Mouse (Mus musculus): ENCODE data around the gene Fam189a2. TPM values are rescaled to one million over a fixed set of nuclear protein-coding genes. Genes with fewer than 3 reads are reported as not detected.

The Fam189a2 gene
- polyA plus RNA-seq, 1 experiment from 2014 or later: 0.08 TPM

DNA sequence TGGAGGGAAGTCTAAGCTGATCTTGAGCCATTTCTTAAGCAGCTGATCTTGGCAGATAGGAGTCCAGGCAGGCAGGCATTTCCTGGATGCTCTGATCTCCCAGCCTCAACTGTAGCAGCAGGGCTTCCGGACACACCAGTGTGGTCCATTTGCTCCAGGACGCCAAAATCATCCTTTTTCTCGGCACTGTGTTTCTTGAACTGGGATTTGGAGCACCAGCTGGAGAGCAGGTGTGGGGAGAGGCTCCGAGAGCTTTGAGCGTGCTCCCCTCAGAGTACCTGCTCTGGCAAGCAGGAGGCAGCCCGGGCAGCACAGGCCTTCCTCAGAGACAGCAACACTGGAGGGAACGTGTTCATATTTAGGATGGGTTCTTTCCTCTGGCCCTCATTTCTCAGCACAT is 87.9 kb downstream of the Fam189a2 start:
- Histone ChIP-seq H3K9ac (ENCODE audit: low read depth, low read length) (no peak overlapping the region), H3K4me2 (ENCODE audit: low read depth, low read length) (no peak overlapping the region), H3K9me3 (replicated peaks; ENCODE audit: control insufficient read depth, low read length) (no peaks in the 10 kb centered on the region), H3K27me3 (ENCODE audit: control insufficient read depth, insufficient read depth, low read depth, low read length) (no peaks in the 10 kb centered on the region), H3K4me3 (ENCODE audit: low read depth, low read length) (no peak overlapping the region), H3K4me1 (ENCODE audit: control insufficient read depth, low read depth, low read length) (no peaks in the 10 kb centered on the region), H3K36me3 (ENCODE audit: control insufficient read depth, insufficient read depth) (no peaks in the 10 kb centered on the region), H3K27ac (ENCODE audit: low read length) (no peak overlapping the region)
- ATAC-seq (ENCODE audit: low read depth): no peak
- WGBS (ENCODE audit: insufficient replicate concordance): 51% methylated on average over 7 of the region's 7 CpGs

- Histone ChIP-seq H3K36me3 (ENCODE audit: control insufficient read depth, insufficient read depth) (no peaks in the 10 kb centered on the region), H3K27me3 (ENCODE audit: control insufficient read depth, insufficient read depth, low read depth, low read length) (no peaks in the 10 kb centered on the region), H3K9me3 (replicated peaks; ENCODE audit: control insufficient read depth, low read length) (no peaks in the 10 kb centered on the region), H3K4me3 (ENCODE audit: low read depth, low read length) (no peak overlapping the region), H3K9ac (ENCODE audit: low read depth, low read length) (no peak overlapping the region), H3K27ac (ENCODE audit: low read length) (no peak overlapping the region), H3K4me2 (ENCODE audit: low read depth, low read length) (no peak overlapping the region), H3K4me1 (ENCODE audit: control insufficient read depth, low read depth, low read length) (no peaks in the 10 kb centered on the region)
- 64% methylated on average over 12 of the region's 12 CpGs for WGBS (ENCODE audit: insufficient replicate concordance)
- no peak for ATAC-seq (ENCODE audit: low read depth)
Observed at GRCm38 (mm10) chr19:23941422-23941949, 89.3 kb downstream of the Fam189a2 start.

GRCm38 (mm10) chr19:23930826-23931225 is 100.0 kb downstream of the Fam189a2 start:
- H3K9me3 ChIP-seq (replicated peaks; ENCODE audit: control insufficient read depth, low read length): no peaks in the 10 kb centered on the region
- H3K4me1 ChIP-seq (ENCODE audit: control insufficient read depth, low read depth, low read length): no peaks in the 10 kb centered on the region
- H3K27ac ChIP-seq (ENCODE audit: low read length): no peak overlapping the region
- H3K9ac ChIP-seq (ENCODE audit: low read depth, low read length): no peak overlapping the region
- ATAC-seq (ENCODE audit: low read depth): no peak
- 78% methylated on average over 5 of the region's 5 CpGs for WGBS (ENCODE audit: insufficient replicate concordance)
- H3K36me3 ChIP-seq (ENCODE audit: control insufficient read depth, insufficient read depth): no peaks in the 10 kb centered on the region
- no peak overlapping the region for H3K4me2 ChIP-seq (ENCODE audit: low read depth, low read length)
- H3K27me3 ChIP-seq (ENCODE audit: control insufficient read depth, insufficient read depth, low read depth, low read length): no peaks in the 10 kb centered on the region
- H3K4me3 ChIP-seq (ENCODE audit: low read depth, low read length): no peak overlapping the region

DNA sequence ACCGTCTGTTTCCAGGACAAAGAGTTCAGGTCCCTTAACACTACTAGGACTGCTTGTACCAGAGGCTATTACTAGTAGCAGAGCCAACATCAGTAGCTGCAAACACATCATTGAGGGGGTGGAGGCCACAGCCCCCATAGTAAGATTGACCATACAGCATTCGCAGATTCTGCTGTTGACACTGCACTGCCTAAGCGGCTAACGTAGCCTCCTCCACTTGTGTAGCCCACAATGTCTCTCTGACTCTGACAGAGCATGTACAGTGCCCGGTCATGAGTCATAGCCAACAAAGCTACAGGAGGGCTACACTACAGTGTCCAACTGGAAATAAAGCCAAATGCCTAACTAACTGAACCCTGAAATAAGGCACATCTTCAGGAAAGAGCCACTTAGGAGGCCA is 105.3 kb downstream of the Fam189a2 start:
- no peaks in the 10 kb centered on the region for H3K27me3 ChIP-seq (ENCODE audit: control insufficient read depth, insufficient read depth, low read depth, low read length)
- H3K36me3 ChIP-seq (ENCODE audit: control insufficient read depth, insufficient read depth): no peaks in the 10 kb centered on the region
- H3K27ac ChIP-seq (ENCODE audit: low read length): no peak overlapping the region
- WGBS (ENCODE audit: insufficient replicate concordance): 66% methylated on average over 5 of the region's 5 CpGs
- H3K9ac ChIP-seq (ENCODE audit: low read depth, low read length): no peak overlapping the region
- H3K4me1 ChIP-seq (ENCODE audit: control insufficient read depth, low read depth, low read length): no peaks in the 10 kb centered on the region
- no peak overlapping the region for H3K4me2 ChIP-seq (ENCODE audit: low read depth, low read length)
- ATAC-seq (ENCODE audit: low read depth): no peak
- no peaks in the 10 kb centered on the region for H3K9me3 ChIP-seq (replicated peaks; ENCODE audit: control insufficient read depth, low read length)
- H3K4me3 ChIP-seq (ENCODE audit: low read depth, low read length): no peak overlapping the region

DNA sequence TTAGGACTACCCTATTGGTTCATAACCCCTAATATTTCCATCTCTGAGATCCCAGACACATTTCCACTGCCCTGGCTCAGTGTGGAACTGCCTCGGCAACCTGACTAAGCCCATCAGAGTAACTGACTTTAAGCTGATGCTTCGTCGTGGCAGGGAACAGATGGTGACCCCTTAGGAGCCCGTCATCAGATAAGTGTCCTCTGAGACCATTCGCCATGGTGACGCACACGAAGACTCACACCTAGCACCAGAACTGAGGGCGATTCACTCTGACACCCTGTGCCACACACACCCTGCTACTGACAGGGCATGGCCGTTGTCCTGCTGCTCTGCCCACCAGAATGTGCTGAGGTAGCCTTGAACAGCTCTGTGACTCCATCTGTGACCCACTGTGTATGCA is 106.0 kb downstream of the Fam189a2 start:
- Histone ChIP-seq H3K4me3 (ENCODE audit: low read depth, low read length) (no peak overlapping the region), H3K27me3 (ENCODE audit: control insufficient read depth, insufficient read depth, low read depth, low read length) (no peaks in the 10 kb centered on the region), H3K4me2 (ENCODE audit: low read depth, low read length) (no peak overlapping the region), H3K27ac (ENCODE audit: low read length) (no peak overlapping the region), H3K9ac (ENCODE audit: low read depth, low read length) (no peak overlapping the region), H3K4me1 (ENCODE audit: control insufficient read depth, low read depth, low read length) (no peaks in the 10 kb centered on the region), H3K9me3 (replicated peaks; ENCODE audit: control insufficient read depth, low read length) (no peaks in the 10 kb centered on the region), H3K36me3 (ENCODE audit: control insufficient read depth, insufficient read depth) (no peaks in the 10 kb centered on the region)
- ATAC-seq (ENCODE audit: low read depth): no peak
- WGBS (ENCODE audit: insufficient replicate concordance): 65% methylated on average over 9 of the region's 9 CpGs

- Histone ChIP-seq H3K9ac (ENCODE audit: low read depth, low read length) (no peak overlapping the region), H3K27ac (ENCODE audit: low read length) (no peak overlapping the region), H3K4me2 (ENCODE audit: low read depth, low read length) (no peak overlapping the region), H3K9me3 (replicated peaks; ENCODE audit: control insufficient read depth, low read length) (no peaks in the 10 kb centered on the region), H3K27me3 (ENCODE audit: control insufficient read depth, insufficient read depth, low read depth, low read length) (no peaks in the 10 kb centered on the region), H3K4me1 (ENCODE audit: control insufficient read depth, low read depth, low read length) (no peaks in the 10 kb centered on the region), H3K36me3 (ENCODE audit: control insufficient read depth, insufficient read depth) (no peaks in the 10 kb centered on the region), H3K4me3 (ENCODE audit: low read depth, low read length) (no peak overlapping the region)
- 57% methylated on average over 6 of the region's 6 CpGs for WGBS (ENCODE audit: insufficient replicate concordance)
- no peak for ATAC-seq (ENCODE audit: low read depth)
Observed at GRCm38 (mm10) chr19:23924057-23924456, 106.8 kb downstream of the Fam189a2 start.

Other genes with a start within 250 kb of the Fam189a2 start
- gene Tjp2, start 194.0 kb upstream of the Fam189a2 start, polyA plus RNA-seq (2015; fragmentation: Nextera tagmentation; extraction: Ambion mirVana): 5.2 and 6.6 TPM in 2 replicates
- gene Fxn, start 249.6 kb upstream of the Fam189a2 start, polyA plus RNA-seq (2015; fragmentation: Nextera tagmentation; extraction: Ambion mirVana): 36.5 and 44.0 TPM in 2 replicates